Mouse (Mus musculus) bone marrow macrophage, adult 2 months (primary cell): ENCODE measurements around the gene Ptpa.

ENCODE experiments used
- CTCF ChIP-seq: IDR thresholded peaks from 2 replicates; pipeline ENCODE4 v1.5.1; 2012; ENCODE audit warnings: low read depth, mild to moderate bottlenecking, low read length, moderate library complexity
- POLR2A ChIP-seq: IDR thresholded peaks from 2 replicates; pipeline ENCODE4 v1.6.1; 2012; ENCODE audit warnings: mild to moderate bottlenecking, low read depth, low read length, borderline replicate concordance

- TF ChIP-seq POLR2A (no peak), CTCF (no peak)
These were observed 71.8 kb downstream of the Ptpa start for GRCm38 (mm10) chr2:30487597-30487996.
